Mouse (Mus musculus) brown adipose tissue, adult 24 weeks (tissue): Measurements from ENCODE around the gene Cry2. TPM values are rescaled to one million over a fixed set of nuclear protein-coding genes. Genes with fewer than 3 reads are reported as not detected.

Experiments used
- H3K27ac ChIP-seq: fragments of 200-500 bp; replicated peaks from 2 replicates; pipeline ENCODE4 v1.5.1; 2012; ENCODE audit warnings: low read depth, mild to moderate bottlenecking, low read length
- H3K4me1 ChIP-seq: fragments of 200-500 bp; 2 replicates; pipeline ENCODE4 v1.6.1; 2012; ENCODE audit warnings: low read length, mixed read lengths; ENCODE audit not compliant: control insufficient read depth, insufficient read depth, insufficient read length
- H3K4me3 ChIP-seq: fragments of 200-500 bp; 2 replicates; pipeline ENCODE4 v1.5.1; 2012; ENCODE audit warnings: low read depth, mild to moderate bottlenecking, low read length, moderate library complexity; ENCODE audit not compliant: insufficient read depth
- polyA plus RNA-seq: library from polyadenylated mRNA; stranded (reverse); fragments of >200 nt; gene quantifications from 2 replicates; pipeline ENCODE4 v1.2.4, GENCODE M21; 2012; ENCODE audit not compliant: missing spikeins, insufficient read depth, insufficient read length

Cry2 gene
- polyA plus RNA-seq, 1 experiment: 11.7 TPM

GRCm38 (mm10) chr2:92380495-92381050 lies 53.3 kb downstream of the Cry2 start:
- H3K27ac ChIP-seq: no peak overlapping the region
- H3K4me3 ChIP-seq: no peak overlapping the region
- H3K4me1 ChIP-seq: no peaks in the 10 kb centered on the region

- Histone ChIP-seq H3K4me1 (no peaks in the 10 kb centered on the region), H3K27ac (no peak overlapping the region), H3K4me3 (no peak overlapping the region)
Measured at GRCm38 (mm10) chr2:92379783-92380494, 53.9 kb downstream of the Cry2 start.

DNA sequence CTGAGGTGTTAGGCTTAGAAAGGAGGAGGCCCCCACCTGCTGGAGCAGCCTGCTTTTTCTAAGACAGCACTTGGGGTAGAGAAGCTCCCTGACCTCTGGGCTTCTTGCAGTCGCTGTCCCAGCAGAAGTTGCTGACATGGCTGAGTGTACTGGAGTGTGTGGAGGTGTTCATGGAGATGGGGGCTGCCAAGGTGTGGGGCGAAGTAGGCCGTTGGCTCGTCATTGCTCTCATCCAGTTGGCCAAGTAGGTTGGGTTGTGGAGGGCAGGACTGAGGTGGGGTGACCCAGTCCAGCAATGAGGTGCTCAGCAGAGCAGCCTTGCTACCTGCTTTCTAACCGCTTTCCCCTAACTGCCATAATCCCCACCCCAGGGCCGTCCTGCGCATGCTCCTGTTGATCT lies 56.5 kb downstream of the Cry2 start:
- H3K4me3 ChIP-seq: no peak overlapping the region
- H3K4me1 ChIP-seq: peaks cover 11% of the 10 kb centered on the region
- no peak overlapping the region for H3K27ac ChIP-seq

DNA sequence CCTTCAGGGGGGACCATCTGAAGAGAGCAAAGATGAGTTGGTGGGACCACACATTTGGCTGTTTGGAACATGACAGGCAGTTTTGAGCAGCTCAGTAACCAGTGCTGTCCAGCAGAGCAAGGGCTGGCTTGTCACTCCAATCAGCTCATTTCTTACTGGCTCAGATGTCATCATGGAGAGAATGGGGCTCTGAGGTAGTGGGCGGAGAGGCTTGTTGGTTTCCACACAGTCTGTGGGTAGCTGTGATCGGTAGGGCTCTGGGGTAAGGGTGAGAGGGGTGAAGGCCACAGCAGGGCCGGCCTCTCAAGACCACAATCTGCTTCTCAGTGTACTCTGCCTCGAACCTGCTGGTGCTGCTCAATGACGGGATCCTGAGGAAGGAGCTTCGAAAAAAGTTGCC lies 57.5 kb downstream of the Cry2 start:
- H3K4me1 ChIP-seq: peaks cover 13% of the 10 kb centered on the region
- peak overlapping the region; percentile 78 for H3K27ac ChIP-seq
- peak overlapping the region; percentile 78 for H3K4me3 ChIP-seq

GRCm38 (mm10) chr2:92375788-92376187 lies 58.1 kb downstream of the Cry2 start:
- peak overlapping the region; percentile 78 for H3K4me3 ChIP-seq
- peak overlapping the region; percentile 78 for H3K27ac ChIP-seq
- H3K4me1 ChIP-seq: peaks cover 13% of the 10 kb centered on the region

GRCm38 (mm10) chr2:92375099-92375623 lies 58.7 kb downstream of the Cry2 start:
- H3K4me1 ChIP-seq: peaks cover 13% of the 10 kb centered on the region
- peak overlapping the region; percentile 79 for H3K27ac ChIP-seq
- peak overlapping the region; percentile 78 for H3K4me3 ChIP-seq

DNA sequence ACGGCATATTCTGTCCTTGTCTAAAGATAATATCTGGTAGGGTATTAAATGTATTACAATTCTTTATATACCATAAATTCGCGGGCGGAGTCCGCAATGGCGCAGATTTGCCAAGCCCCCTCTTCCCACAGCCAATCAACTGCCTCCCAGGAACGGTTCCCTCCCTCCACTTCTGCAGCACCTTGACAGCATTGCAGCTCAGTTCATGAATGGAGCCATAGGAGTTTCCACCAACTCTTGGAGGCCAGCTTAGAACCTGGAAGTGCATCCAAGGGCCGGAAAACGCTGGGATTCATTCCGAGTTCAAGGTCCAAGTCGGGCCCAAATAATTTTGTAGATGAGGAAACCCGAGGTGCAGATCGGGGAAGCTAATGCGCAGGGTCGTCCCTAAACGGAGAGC lies 59.3 kb downstream of the Cry2 start, which contains the start of the genes Pex16 and Large2:
TSS of gene Pex16 (plus strand) at position 163 of the 400 bp plus-strand sequence.
TSS of gene Large2 (minus strand) at position 356 of the 400 bp plus-strand sequence.
- peak within 1 kb of the TSS; percentile 79 for H3K27ac ChIP-seq
- H3K4me3 ChIP-seq: peak within 1 kb of the TSS; percentile 78
- H3K4me1 ChIP-seq: peaks cover 13% of the 10 kb centered on the region

DNA sequence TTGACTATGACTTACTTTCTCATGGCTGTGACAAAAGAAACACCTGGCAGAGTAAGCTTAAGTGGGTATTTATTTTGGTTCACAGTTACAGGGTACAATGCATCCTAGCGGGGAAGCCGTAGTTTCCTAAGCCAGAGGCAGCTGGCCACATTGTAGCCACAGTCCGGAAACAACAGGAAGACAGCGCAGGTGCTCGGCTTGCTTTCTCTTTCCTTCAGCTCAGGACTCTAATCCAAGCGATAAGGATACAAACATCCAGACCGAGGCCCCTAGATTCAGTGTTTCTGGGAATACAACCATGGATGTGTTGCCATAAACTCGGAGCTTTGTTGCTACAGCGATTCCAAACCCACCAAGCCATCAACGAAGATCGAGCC lies 60.4 kb downstream of the Cry2 start:
- H3K4me3 ChIP-seq: peak overlapping the region; percentile 2; the same call in 1 of the 2 replicates
- H3K27ac ChIP-seq: peak overlapping the region; percentile 22
- peaks cover 13% of the 10 kb centered on the region for H3K4me1 ChIP-seq

DNA sequence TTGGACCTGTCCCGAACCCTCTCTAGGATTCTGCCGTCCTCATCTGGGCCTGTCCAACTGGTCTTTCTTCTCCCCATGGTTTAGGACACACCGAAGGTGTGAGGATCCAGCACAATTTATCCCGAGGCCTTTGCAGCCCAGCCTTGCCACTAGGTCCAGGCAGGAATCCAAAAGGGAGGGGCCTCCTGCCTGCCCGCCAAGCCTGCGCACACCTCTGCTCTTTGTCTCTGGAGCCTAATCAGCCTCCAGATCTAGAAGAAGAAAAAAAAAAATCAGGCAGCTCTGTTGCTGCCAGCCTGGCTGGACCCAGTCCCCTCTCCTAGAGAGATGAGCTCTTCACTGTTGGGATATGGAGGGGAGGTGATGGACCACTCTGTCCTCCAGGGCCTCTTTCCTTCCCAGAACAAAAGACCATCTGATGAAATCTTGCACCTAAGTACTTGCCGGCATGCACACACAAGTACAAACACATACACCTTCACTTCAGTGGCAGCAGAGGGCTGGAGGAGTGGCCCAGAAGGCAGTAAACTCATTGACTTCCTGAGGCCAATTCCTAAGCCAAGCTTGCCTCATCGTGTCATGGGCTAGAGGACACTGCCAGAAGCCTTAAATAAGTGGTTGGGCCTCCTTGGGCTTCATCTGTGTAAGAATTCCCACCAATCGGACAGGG lies 60.9 kb downstream of the Cry2 start:
- Histone ChIP-seq H3K27ac (peak overlapping the region; percentile 22), H3K4me3 (no peak overlapping the region), H3K4me1 (peaks cover 13% of the 10 kb centered on the region)

GRCm38 (mm10) chr2:92371971-92372690 lies 61.7 kb downstream of the Cry2 start:
- Histone ChIP-seq H3K27ac (no peak overlapping the region), H3K4me3 (no peak overlapping the region), H3K4me1 (peaks cover 13% of the 10 kb centered on the region)

DNA sequence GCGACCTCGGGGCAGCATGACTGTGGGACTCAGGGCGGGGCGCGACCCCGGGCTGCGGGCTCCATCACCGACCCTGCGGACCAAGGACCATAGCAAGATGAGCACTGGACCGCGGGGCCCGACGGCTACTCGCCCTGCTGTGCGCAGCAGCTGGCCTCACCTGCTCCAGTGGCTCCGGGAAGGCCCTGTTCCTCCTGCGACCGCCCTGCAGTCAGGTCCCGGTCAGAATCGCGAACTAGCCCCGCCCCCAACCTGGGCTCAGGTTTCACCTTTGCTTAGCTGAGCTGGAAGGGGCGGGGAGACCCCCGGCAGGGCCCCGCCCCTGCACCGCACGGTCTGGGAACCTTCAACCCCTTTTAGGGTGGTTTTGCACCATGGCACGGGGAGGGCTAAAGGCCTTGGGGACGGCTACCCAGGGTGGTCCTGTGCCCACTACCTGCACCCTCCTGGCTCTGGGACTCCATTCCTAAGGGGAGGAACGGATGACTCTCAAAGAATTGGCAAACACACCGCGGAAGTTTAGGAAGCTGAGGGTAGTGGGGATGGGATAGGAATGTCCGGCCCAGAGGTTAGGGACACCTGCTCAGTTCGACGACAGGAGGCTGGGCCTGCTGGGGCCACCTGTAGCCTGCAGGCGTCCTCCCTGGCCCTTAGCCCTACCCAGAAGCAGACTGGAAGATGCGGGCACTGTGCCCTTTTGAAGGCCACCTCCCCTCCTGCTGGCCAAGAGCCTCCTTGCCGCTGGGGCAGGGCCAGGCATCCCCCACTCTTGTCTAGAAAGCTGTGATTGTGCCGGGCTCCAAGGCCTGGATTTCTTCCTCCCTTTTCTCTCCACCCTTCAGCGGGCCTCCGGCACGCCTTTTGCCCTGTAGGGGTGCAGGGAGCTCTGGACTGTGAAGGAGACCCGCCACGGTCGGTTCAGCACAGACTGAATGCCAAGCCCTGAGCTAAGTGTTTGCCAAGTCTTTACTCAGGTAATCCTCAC lies 62.7 kb downstream of the Cry2 start:
- peak overlapping the region; percentile 25; the same call in 1 of the 2 replicates for H3K4me3 ChIP-seq
- peaks cover 13% of the 10 kb centered on the region for H3K4me1 ChIP-seq
- H3K27ac ChIP-seq: no peak overlapping the region

GRCm38 (mm10) chr2:92370375-92370774 lies 63.5 kb downstream of the Cry2 start:
- Histone ChIP-seq H3K4me1 (peaks cover 13% of the 10 kb centered on the region), H3K27ac (no peak overlapping the region), H3K4me3 (peak overlapping the region; percentile 25; the same call in 1 of the 2 replicates)

GRCm38 (mm10) chr2:92367383-92368029 lies 66.3 kb downstream of the Cry2 start:
- H3K27ac ChIP-seq: no peak overlapping the region
- H3K4me1 ChIP-seq: peaks cover 4% of the 10 kb centered on the region
- no peak overlapping the region for H3K4me3 ChIP-seq
